Mouse (Mus musculus): ENCODE measurements around the gene Zfp52. TPM values are rescaled to one million over a fixed set of nuclear protein-coding genes. Genes with fewer than 3 reads are reported as not detected.

Zfp52 gene
- polyA plus RNA-seq (2015; fragmentation: Nextera tagmentation; extraction: Ambion mirVana): 2.8 TPM in 2 replicates

DNA sequence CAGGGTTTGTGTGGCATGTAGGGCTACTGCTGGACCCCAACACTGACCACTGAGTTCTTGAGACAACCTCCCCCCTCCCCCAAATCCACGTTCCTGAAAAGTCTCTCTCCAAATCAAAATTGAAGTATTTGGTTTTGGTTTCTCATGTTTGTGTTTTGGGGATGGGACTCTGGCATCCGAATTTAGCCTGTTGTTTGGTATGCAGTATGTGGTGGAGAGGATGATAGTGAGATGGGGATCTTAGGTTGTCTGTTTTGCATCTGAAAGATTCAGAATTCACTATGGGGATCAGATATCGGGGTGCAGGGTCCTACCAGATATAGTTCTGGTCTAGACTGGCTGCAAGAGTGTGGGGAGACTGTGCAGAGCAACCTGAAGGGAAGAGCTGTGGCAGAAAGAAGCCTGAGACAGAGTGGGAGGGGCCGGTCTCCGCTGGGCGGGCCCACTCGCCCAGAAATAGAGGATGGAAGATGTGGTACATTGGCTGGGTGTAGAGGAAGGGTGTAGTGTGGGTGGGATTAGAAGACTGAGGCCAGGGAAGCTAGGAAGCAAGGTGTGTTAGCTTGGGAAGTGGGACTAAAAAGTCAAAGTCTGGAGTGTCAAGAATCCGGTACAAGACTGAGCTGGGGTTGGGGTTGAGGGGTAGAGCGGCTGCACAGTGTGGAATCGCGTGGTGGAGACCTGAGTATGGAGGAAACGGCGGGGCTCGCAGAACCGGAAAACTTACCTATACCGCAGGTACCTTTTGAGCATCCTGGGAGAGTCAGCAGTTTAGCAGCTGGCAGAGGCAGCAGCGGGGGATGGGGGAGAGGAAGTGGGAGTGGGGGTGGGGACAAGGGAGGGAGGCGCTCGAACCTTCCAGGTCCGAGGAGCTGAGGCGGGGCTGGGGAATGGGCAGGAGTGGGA lies at the start of gene Zfp52:
Gene Zfp52 (plus strand): TSS at position 444 of the 906 bp plus-strand sequence.

GRCm38 (mm10) chr17:21488760-21489499 lies 46.4 kb upstream of the Zfp52 start, which contains the start of gene Zfp53:
Gene Zfp53 (plus strand): TSS chr17:21488998.

DNA sequence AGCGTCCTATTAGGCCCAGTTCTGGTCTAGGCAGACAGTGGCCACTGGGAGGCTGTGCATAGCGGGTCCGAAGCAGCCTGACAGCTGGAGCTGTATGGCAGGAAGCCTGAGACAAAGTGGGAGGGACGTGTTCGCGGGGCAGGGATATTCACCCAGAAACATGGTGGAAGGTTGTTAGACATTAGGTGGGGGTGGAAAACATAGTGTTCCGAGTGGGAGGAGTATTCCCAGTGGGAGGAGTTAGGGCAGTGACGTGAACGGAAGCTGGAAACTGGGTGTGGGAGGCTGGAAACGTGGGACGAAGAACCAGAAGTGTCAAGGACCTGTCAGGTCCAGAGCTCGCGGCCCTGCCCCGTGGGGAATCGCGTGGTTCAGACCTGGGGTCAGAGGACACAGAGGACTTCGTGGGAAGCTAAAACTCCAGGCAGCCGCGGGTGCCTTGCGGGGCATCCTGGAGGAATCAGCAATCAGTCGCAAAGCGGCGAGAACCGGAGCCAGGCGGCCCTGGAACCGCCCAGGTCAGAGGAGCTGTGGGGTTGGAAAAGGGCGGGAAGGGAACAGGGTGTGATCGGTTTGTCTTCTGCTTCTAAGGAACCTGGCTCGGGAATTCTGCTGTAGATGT lies 31.5 kb downstream of the Zfp52 start, which contains the start of gene Zfp948:
Gene Zfp948 (plus strand): TSS at position 281 of the 622 bp plus-strand sequence.

Other genes with a start within 250 kb of the Zfp52 start
- gene Vmn1r237, start 223.7 kb upstream of the Zfp52 start, polyA plus RNA-seq (2015; fragmentation: Nextera tagmentation; extraction: Ambion mirVana): not detected in 2 replicates
- 3.5 and 4.1 TPM in 2 replicates for gene Zfp677, start 151.8 kb upstream of the Zfp52 start, polyA plus RNA-seq (2015; fragmentation: Nextera tagmentation; extraction: Ambion mirVana)
- 3.2 and 3.6 TPM in 2 replicates for gene Zfp54, start 112.3 kb upstream of the Zfp52 start, polyA plus RNA-seq (2015; fragmentation: Nextera tagmentation; extraction: Ambion mirVana)
- 7.6 and 8.1 TPM in 2 replicates for gene Zfp51, start 85.2 kb upstream of the Zfp52 start, polyA plus RNA-seq (2015; fragmentation: Nextera tagmentation; extraction: Ambion mirVana)
- gene Zfp53, start 46.5 kb upstream of the Zfp52 start, polyA plus RNA-seq (2015; fragmentation: Nextera tagmentation; extraction: Ambion mirVana): 8.6 TPM in 2 replicates
- 13.4 and 13.5 TPM in 2 replicates for gene Zfp948, start 31.5 kb downstream of the Zfp52 start, polyA plus RNA-seq (2015; fragmentation: Nextera tagmentation; extraction: Ambion mirVana)
- gene Zfp983, start 115.1 kb downstream of the Zfp52 start, polyA plus RNA-seq (2015; fragmentation: Nextera tagmentation; extraction: Ambion mirVana): 5.3 and 7.3 TPM in 2 replicates
- gene Gm10226, start 156.3 kb downstream of the Zfp52 start, polyA plus RNA-seq (2015; fragmentation: Nextera tagmentation; extraction: Ambion mirVana): 5.9 and 11.5 TPM in 2 replicates
- gene Zfp760, start 172.2 kb downstream of the Zfp52 start, polyA plus RNA-seq (2015; fragmentation: Nextera tagmentation; extraction: Ambion mirVana): 5.6 and 6.2 TPM in 2 replicates
- 8.1 and 8.6 TPM in 2 replicates for gene Zfp229, start 195.3 kb downstream of the Zfp52 start, polyA plus RNA-seq (2015; fragmentation: Nextera tagmentation; extraction: Ambion mirVana)